ENCODE assay signal across 12 mouse cellular contexts in the genomic region with DNA sequence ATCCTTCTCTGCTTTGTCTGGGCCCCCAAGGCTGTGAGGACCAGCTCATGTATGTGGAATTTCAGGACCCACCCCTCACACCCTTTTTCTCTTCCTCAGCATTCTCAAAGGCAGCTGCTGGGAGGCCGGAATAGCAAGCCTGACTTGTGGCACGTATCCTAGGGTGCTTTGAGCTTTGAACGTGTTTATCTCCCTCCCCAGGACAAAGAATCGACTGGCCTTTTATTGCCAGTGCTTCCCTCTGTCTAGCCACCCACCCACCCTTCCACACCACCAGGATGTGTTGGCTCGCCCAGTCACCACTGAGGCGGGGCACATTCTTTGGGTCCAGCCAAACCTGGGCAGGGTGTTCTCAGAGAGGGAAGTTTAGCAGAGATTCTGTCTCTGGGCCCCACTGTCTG. TPM values are rescaled to one million over a fixed set of nuclear protein-coding genes. Genes with fewer than 3 reads are reported as not detected.
DNase-seq lines count a peak whose midpoint lies in the region; ATAC-seq and TF ChIP-seq lines count a peak whose summit lies in the region.
"Had no signal": no experiment of that assay in that cellular context is flagged by ENCODE, and none has a peak within 500 bp of the region (broad histone marks: within the 10 kb centered on the region; RNA-seq: fewer than 3 reads in every experiment).

No protein-coding gene starts in this region.

- H3K4me2 ChIP-seq in kidney, postnatal 0 days (ENCODE audit: low read length): no peak overlapping the region
- no peak overlapping the region for H3K4me2 ChIP-seq in heart, embryonic 12.5 days
- H3K4me2 ChIP-seq in midbrain, embryonic 11.5 days: no peak overlapping the region

- H3K9me3 ChIP-seq in kidney, postnatal 0 days (replicated peaks; ENCODE audit: low read length): no peaks in the 10 kb centered on the region
- no peaks in the 10 kb centered on the region for H3K9me3 ChIP-seq in heart, embryonic 12.5 days (replicated peaks)
- H3K9me3 ChIP-seq in midbrain, embryonic 11.5 days (ENCODE audit: control insufficient read depth, low read length): no peaks in the 10 kb centered on the region

- 0 out of 2 replicates have a peak overlapping the region, but pooled peaks have one; percentile 0 for H3K27ac ChIP-seq in kidney, postnatal 0 days
- H3K27ac ChIP-seq in heart, embryonic 12.5 days (ENCODE audit: poor library complexity, severe bottlenecking): 0 out of 2 replicates have a peak overlapping the region, but pooled peaks have one; percentile 30
- no peak overlapping the region for H3K27ac ChIP-seq in midbrain, embryonic 11.5 days (ENCODE audit: low read depth, low read length)

- H3K4me3 ChIP-seq in kidney, postnatal 0 days (replicated peaks; ENCODE audit: low read depth, low read length): no peak overlapping the region
- no peak overlapping the region for H3K4me3 ChIP-seq in heart, embryonic 12.5 days
- H3K4me3 ChIP-seq in midbrain, embryonic 11.5 days (ENCODE audit: low read depth, low read length): no peak overlapping the region

- TF ChIP-seq CTCF in kidney, postnatal 0 days (IDR thresholded peaks at IDR 0.05; ENCODE audit: low read depth): no peak

- WGBS in kidney, postnatal 0 days: 51% methylated on average over 6 of the region's 6 CpGs
- whole genome bisulfite sequencing in heart, embryonic 12.5 days: 31% methylated on average over 6 of the region's 6 CpGs
- WGBS in midbrain, embryonic 11.5 days: 30% methylated on average over 6 of the region's 6 CpGs

- no peaks in the 10 kb centered on the region for H3K27me3 ChIP-seq in kidney, postnatal 0 days (ENCODE audit: insufficient read depth, low read length)
- H3K27me3 ChIP-seq in heart, embryonic 12.5 days (replicated peaks): no peaks in the 10 kb centered on the region
- H3K27me3 ChIP-seq in midbrain, embryonic 11.5 days (ENCODE audit: control insufficient read depth, insufficient read depth, low read length): no peaks in the 10 kb centered on the region
- H3K27me3 ChIP-seq: Patski had no signal

- H3K4me1 ChIP-seq in kidney, postnatal 0 days (replicated peaks; ENCODE audit: insufficient read depth, low read length): 0 out of 2 replicates have a peak, but pooled peaks cover 3% of the 10 kb centered on the region
- peaks cover 50% of the 10 kb centered on the region for H3K4me1 ChIP-seq in heart, embryonic 12.5 days (replicated peaks)
- H3K4me1 ChIP-seq in midbrain, embryonic 11.5 days (ENCODE audit: control insufficient read depth, insufficient read depth, low read length): no peaks in the 10 kb centered on the region

- DNase-seq in kidney, postnatal 0 days (ENCODE audit: low spot score): no peak
- no peak for DNase-seq in kidney, postnatal 10 days
- DNase-seq in NIH3T3 (ENCODE audit: low read depth): peak; percentile 63
- DNase-seq in lung, postnatal 10 days: peak; percentile 19
- no peak for DNase-seq in midbrain, embryonic 11.5 days (ENCODE audit: low spot score, missing footprints)
- DNase-seq in cerebellum, adult 8-10 months: no peak
- no peak for DNase-seq in natural killer cell, adult 2 months (ENCODE audit: low spot score in 2 of 2)

- ATAC-seq in kidney, postnatal 0 days (replicated peaks; ENCODE audit: low FRiP score, low read depth): no peak
- ATAC-seq in heart, embryonic 12.5 days (ENCODE audit: insufficient number of reproducible peaks, low FRiP score): 0 out of 2 replicates have a peak, but pooled peaks have one; percentile 22
- no peak for ATAC-seq in midbrain, embryonic 11.5 days (ENCODE audit: low FRiP score)
- ATAC-seq: Patski had no signal

- peaks cover 11% of the 10 kb centered on the region for H3K36me3 ChIP-seq in kidney, postnatal 0 days (ENCODE audit: insufficient read depth, low read length)
- H3K36me3 ChIP-seq in heart, embryonic 12.5 days: peaks cover 25% of the 10 kb centered on the region
- H3K36me3 ChIP-seq in midbrain, embryonic 11.5 days (ENCODE audit: control insufficient read depth, insufficient read depth, low read length): no peaks in the 10 kb centered on the region

- no peak overlapping the region for H3K9ac ChIP-seq in kidney, postnatal 0 days (ENCODE audit: low read depth, low read length)
- no peak overlapping the region for H3K9ac ChIP-seq in heart, embryonic 12.5 days
- H3K9ac ChIP-seq in midbrain, embryonic 11.5 days (ENCODE audit: low read length): no peak overlapping the region

RNA-seq across cellular contexts. Expression of a gene that starts 3.0 kb away (rescaled TPM):
- polyA plus RNA-seq in kidney, postnatal 0 days (2015; fragmentation: Nextera tagmentation; extraction: Ambion mirVana): not detected in 2 replicates
- not detected in 2 replicates for polyA plus RNA-seq in heart, embryonic 12.5 days (2016; fragmentation: Nextera tagmentation; extraction: Ambion mirVana)
- polyA plus RNA-seq in midbrain, embryonic 11.5 days (2014; fragmentation: Nextera tagmentation; extraction: Ambion mirVana): 0.36 TPM in 1 of 2 replicates, not detected in the other
- polyA plus RNA-seq: kidney, embryonic 14.5 days; liver, embryonic 16.5 days; neural tube, embryonic 14.5 days; Patski had no signal

RNA-seq across cellular contexts. Expression of a gene that starts 40.3 kb away (rescaled TPM):
- 0.25 and 0.26 TPM in 2 replicates for polyA plus RNA-seq in kidney, postnatal 0 days (2015; fragmentation: Nextera tagmentation; extraction: Ambion mirVana)
- 0.04 TPM in 1 of 2 replicates, not detected in the other for polyA plus RNA-seq in heart, embryonic 12.5 days (2016; fragmentation: Nextera tagmentation; extraction: Ambion mirVana)
- 0.07 and 0.23 TPM in 2 replicates for polyA plus RNA-seq in midbrain, embryonic 11.5 days (2014; fragmentation: Nextera tagmentation; extraction: Ambion mirVana)

RNA-seq across cellular contexts. Expression of a gene that starts 48.6 kb away (rescaled TPM):
- polyA plus RNA-seq in kidney, postnatal 0 days (2015; fragmentation: Nextera tagmentation; extraction: Ambion mirVana): 41.6 and 42.9 TPM in 2 replicates
- polyA plus RNA-seq in heart, embryonic 12.5 days (2016; fragmentation: Nextera tagmentation; extraction: Ambion mirVana): 9.9 and 10.1 TPM in 2 replicates
- 15.6 and 16.5 TPM in 2 replicates for polyA plus RNA-seq in midbrain, embryonic 11.5 days (2014; fragmentation: Nextera tagmentation; extraction: Ambion mirVana)

Comparison
In these comparisons a context has a peak if more than half of its experiments do, and no peak if none do; other contexts are left out.
1. DNase-seq: peak in NIH3T3 (single experiment) and lung, postnatal 10 days (single experiment); none in kidney, postnatal 0 days (single experiment), kidney, postnatal 10 days (single experiment), midbrain, embryonic 11.5 days (single experiment), cerebellum, adult 8-10 months (single experiment) and natural killer cell, adult 2 months (0 of 2).